Mouse (Mus musculus) cerebellum, adult 2 months (tissue): ENCODE data around the gene Oca2.

ENCODE experiments used
- CTCF ChIP-seq: fragments of 200-500 bp; IDR thresholded peaks from 2 replicates; pipeline ENCODE4 v1.5.1; 2011; ENCODE audit warnings: low read depth, mild to moderate bottlenecking, control low read depth, low read length, moderate library complexity, borderline replicate concordance; ENCODE audit not compliant: insufficient read depth
- POLR2A ChIP-seq: fragments of 200-500 bp; IDR thresholded peaks from 2 replicates; pipeline ENCODE4 v1.6.1; 2011; ENCODE audit warnings: low read length, control low read depth, borderline replicate concordance; ENCODE audit not compliant: insufficient read depth

- no peak for TF ChIP-seq POLR2A
- no peak for TF ChIP-seq CTCF
These were observed 312.2 kb downstream of the Oca2 start for GRCm38 (mm10) chr7:56551804-56552203.
